Mouse (Mus musculus) cerebellum, postnatal 14 days (tissue): ENCODE data around the gene Gm49486.
"Not testable (repeated sequence)": the region's sequence is repeated elsewhere in the genome, so short reads cannot be mapped to it uniquely, and the experiment has no call there.

ENCODE experiments used
- DNase-seq, 2 experiments: peaks; one replicate each; pipeline ENCODE4 v3.0.0; 2021; ENCODE audit warnings: mixed read lengths in 2 of 2

Gene Gm49486

DNA sequence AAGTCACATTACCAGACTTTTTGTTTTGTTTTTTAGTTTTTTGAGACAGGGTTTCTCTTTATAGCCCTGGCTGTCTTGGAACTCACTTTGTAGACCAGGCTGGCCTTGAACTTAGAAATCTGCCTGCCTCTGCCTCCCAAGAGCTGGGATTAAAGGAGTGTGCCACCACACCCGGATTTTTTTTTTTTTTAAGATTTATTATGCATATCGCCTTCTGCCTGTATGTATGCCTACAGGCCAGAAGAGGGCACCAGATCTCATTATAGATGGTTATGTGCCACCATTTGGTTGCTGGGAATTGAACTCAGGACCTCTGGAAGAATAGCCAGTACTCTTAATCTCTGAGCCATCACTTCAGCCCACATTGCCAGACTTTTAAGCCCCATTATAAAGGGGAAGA, 3.4 kb upstream of the Gm49486 start:
- DNase-seq = not testable (repeated sequence)

DNA sequence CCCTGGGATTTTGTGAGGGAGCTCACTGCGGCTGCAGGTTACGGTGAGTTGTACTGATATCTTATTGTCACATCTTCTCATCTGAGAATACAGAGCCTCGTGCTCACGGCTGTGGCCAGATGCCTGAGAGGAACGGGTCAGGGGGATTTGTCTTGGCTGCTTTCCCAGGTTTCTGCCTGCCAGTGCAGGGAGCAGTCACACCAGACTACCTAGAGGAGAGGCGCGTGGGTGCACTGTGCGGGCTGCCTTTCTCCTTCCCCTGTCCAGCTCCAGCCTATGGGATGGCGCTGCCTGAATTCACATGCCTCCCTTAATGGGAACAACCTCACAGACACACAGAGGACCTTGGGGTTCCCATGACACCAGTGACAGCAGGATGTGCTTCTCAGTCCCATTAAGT, 6.1 kb downstream of the Gm49486 start:
- no peak for DNase-seq

DNA sequence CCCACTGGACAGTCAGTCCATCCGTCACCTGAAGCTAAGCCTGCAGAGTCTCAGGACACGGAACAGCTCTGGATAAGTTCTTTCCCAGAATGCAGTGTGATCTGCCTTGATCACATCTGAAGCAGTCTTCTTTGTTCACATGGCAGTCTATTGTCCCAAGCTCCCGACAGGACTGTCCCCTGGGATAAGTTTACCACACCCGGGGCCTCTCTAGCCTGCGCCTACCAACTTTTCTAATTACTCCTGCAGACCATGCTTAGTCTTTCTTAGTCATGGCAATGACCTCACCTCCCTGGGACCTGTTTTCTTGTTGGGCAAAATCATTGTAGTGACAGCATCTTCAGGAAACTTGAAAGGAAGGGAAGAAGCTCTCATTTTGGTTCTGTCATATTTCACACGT, 8.8 kb downstream of the Gm49486 start:
- no peak for DNase-seq

DNA sequence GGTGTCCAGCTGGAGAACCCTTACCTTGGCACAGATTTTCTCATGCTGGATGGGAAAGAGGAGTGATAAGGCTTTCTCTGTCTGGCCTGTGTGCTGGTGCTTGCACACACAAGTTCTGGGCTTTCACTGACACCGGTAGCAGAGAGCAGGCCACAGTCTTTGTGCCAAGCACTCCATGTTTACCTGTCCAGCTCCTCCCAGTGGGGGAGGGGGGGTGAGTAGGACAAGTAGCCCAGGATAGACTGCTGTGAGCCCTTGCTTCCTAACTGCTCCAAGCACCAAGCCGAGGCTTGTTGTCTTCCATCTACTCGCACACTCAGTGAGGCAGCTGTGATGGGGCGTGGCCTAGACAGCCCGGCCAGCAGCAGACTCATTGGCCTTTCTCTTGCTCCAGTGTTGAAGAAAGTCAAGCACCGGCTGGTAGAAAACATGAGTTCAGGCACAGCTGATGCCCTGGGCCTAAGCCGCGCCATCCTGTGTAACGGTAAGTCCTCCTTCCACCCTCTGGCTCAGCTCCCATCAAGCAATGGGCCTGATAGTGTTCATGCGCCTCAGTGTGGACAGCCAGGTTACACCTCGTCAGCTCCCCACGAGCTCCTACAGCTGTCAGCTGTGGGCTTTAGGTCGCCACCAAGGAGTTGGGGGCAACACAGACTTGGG, 13.5 kb downstream of the Gm49486 start:
- DNase-seq = no peak

DNA sequence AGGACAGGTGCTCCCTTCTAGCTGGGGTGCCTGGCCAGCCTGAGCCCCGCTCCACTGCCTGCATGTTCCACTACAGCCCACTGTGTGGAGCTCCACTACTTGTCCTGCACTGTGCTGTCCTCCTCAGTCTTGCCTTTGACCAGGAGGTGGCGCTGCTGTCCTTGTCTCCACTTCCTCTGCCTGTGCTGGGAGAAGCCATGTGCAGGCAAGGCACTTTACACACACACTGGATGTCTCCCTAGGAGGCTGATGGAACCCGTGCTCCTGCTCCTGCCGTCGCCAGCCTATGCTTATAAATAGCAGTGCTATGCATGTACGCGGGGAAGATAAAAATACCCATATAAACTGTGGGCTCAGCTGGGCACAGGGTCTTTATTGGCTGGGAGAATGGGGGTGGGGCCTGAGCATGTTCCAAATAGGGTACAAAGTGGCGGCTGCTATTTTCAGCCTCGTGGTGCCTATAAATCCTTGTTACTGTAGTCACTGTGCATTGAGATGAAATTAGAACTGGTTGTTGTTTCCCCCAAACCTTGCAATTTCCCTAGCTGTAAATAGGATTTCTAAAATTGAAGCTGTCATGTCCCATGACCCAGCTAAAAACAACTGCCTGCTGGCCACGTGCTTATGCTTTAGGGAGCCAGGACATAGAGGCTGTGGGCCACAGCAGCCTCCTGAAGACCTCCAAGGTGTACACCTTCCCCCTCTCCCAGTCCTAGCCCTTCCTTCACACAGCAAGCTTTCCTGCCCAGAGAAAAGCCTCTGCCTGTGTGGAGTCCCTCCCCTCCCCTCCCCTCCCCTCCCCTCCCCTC, 14.2 kb downstream of the Gm49486 start:
- DNase-seq = peak; percentile 97 to 98

DNA sequence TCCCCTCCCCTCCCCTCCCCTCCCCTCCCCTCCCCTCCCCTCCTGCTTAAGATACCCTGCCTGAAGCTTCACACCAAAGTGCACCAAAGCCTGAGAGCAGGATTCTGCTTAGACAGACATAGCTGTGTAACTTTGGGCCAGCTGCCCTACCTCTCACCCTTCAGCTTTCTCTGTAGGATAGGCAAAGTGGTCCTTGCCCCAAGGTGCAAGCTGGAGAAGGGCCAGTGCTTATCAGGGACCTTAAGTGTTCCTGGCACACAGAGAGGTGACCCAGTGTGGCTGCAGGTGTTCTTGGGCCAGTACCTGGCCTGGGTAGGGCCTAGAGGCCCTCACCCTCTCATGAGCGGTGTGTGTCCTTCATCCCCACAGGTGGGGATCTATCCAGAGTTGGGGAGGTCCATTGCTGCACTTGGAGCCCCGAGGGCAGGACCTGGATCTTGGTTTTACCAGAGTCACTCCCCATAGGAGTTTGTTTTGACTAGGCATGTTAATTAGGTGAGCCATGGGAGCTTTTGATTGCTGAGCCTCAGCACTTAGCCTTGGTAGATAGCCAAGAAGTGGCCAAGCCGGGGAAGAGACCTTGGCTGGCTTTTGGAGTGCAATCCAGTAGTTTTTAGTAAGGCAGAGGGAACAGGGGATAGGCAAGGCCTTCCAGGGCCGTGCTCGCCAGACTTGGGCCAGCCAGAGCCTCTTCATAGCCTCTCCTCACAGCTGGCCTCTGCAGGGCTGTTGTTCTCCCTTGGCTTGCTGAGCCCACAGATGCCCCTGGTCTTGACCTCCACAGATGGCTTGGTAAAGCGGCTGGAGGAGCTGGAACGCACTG, 15.1 kb downstream of the Gm49486 start:
- DNase-seq = no peak

DNA sequence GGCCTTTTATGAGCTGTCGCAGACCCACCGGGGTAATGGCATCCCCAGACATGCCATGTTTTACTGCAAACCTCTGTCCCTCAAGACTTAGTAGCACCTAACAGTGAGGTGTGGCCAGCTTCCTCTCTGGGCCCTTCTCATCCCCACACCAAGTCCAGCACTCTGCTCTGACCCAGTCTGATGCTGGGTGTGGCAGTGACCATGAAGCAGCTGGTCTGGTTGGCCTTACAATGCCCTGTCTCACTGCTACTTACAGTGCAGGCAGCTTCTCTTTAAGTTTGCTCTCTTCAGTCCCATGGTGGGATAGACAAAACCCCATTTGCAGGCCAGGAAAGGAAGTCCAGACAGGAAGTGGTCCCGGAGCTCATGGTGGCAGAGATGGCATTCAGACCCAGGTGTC, 16.1 kb downstream of the Gm49486 start:
- DNase-seq = no peak

DNA sequence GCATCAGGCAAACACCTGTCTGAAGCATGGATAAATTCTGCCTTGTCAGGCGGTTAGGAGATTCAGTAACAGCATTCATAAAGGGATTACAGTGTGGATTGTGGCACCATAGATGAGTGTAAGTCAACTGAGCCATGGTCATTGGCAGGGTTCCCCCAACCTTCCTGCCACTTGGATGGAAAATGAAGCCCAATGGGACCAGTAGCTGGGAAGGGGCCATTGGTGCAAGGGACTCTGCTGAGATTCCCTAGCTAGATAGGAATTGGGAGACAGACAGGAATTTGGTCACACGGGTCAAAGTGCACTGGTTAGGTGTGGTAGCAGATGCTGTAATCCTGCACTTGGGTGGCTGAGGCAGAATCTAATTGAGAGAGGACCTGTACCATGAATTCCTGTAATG, 21.0 kb downstream of the Gm49486 start:
- DNase-seq = no peak

DNA sequence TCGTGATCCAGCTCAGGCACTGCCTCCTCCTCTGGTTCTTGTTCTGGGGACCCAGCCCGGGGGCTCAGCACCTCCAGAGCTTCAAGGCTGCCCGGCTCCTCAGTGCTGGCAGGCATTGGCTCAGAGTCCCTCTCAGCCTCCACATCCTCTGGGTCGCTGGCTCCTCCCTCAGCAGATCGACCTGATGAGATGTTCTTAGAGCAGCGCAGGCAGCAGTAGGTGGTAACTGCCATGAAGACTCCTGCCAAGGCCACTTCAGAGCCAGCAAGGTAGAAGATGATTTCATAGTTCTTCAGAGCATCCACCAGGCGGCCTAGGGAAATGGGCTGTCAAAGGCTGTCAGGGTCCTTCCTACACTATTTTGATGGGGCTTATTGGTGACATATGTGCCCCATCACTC, 22.0 kb downstream of the Gm49486 start:
- DNase-seq = peak in 1 of 2 experiments; percentile 42

DNA sequence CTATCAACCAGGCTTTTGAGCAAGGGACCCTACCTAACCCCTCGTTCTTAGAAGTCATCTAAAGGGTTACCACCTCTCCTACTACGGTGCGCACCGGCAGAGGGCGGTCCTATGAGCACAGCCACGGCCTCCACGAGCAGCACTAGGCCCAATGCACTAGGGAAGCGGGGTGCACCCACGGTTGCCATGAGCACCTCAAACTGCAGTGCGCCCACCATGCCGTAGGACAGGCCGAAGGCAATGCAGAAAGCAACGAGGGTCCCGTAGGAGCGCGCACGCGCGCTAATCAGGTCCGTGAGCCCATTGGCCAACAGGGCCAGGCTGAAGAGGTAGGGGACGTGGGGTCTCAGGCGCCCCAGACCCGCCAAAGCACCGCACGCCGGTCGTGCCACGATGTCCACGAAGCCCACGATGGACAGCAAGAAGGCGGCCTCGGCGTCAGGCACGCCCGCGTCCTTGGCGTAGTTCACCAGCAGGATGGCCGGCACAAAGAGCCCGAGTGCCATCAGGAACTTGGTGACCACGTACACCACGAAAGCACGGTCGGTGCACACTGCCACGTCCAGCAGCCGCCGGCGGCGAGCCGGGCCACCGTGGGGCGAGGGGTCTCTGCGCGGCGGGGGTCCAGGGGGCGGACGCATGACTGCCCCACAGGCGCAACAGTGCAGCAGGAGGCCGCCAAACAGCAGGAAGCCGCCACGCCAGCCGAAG, 22.7 kb downstream of the Gm49486 start:
- DNase-seq = peak; percentile 47 to 52

DNA sequence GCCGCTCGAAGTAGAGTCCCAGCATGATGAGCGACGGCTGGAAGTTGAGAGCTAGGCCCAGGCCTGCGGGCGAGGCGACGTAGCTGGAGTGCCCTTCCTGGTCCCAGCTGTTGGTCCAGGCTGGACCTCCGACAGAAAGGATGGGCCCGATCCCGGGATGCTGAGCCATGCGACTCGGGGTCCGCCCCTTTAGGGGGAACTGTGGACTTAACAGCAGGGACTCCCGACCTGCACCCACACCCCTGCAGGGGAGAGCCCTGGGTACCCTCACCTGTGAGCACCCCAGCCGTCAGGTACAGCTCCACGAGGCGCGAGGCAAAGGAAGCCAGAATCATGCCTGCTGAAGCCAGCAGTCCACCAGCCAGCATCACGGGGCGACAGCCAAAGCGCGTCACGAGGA, 23.4 kb downstream of the Gm49486 start:
- DNase-seq = no peak

DNA sequence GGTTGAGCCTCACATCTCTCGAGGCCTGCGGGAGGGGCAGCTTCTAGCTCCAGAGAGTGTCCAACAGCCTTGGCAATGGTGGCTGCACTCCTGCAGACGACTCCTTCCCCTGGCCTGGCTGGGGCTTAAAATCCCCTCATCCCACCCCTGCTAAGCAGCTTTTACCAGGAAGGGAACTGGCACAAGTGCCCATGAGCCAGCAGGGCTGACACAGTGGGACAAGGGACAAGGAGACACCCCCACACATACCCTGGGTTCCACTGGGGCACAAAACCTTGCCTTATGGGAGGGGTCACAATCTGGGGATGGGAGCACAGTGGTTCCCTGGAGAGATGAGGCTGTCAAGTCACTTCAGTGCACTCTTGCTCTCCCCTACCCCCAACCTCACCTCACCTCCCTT, 25.5 kb downstream of the Gm49486 start, which contains the start of gene Slc16a8:
Slc16a8 (minus strand) TSS at position 101 of the 400 bp plus-strand sequence.
- no peak for DNase-seq

DNA sequence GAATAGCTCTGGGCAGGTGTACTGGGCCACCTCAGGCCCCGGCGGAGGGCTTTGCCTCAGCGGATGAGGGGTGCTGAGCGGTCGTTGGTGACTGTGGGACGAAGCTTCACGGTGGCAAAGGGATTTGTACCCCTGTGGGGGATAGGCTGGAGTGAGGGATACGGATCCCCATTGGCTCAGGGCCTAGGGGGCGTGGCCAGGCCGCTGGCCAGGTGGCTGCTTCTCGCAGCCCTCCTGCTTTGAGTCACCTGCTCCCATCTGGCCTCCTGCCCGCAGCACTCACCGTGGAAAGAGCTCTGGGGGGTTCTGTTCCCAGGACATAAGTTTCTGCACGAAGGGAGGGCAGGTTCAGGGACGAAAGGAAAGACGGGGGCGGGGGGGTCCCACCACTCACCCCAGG, 29.3 kb downstream of the Gm49486 start:
- peak in 1 of 2 experiments; percentile 53 for DNase-seq

DNA sequence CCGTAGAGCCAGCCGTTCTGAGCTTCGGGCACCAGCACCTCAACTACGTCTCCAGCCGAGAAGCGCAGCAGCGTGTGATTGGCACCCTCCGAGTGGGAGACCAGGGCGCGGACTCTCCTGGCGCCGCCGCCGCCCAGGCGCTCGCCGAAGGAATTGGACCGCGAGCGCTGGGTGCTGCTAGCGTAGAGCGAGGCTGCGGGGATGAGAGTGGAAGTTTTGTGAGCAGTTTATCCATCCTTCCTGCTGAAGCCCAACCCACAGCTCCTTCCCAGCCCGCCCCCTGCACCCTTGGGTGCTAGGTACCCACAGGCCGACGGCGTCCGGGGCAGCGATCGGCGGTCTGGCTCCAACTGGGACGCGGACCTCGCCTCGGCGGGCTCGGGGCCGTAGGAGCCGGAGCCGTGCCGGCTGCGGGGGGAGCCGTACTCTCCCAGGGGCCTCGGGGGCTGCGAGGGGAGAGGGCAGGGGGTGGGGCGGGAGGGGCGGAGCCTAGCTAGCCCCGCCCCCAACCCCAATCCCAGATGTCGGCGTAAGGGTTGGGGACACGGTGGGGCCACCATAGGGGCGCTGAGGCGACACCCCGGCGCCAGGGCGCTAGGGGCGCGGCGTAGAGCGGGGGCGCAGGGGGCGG, 32.0 kb downstream of the Gm49486 start:
- no peak for DNase-seq

DNA sequence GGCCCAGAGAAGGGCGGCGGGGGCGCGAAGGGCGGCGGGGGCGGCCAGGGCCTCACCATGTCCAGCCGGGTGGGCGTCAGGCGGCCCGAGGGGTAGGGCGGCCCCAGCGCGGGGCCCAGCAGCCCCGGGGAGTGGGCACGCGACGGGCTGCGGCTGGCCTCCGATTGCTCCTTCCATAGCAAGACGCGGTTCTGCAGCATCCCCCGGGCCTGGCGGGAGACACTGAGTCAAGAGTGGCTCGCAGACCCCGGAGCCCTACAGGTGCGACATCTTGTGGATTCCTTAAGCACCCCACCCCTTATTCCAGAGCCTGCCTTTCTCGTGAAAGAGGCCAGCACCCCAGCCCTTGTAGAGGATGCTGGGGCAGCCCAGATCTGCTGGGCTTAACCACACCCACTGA, 32.6 kb downstream of the Gm49486 start:
- DNase-seq = no peak

DNA sequence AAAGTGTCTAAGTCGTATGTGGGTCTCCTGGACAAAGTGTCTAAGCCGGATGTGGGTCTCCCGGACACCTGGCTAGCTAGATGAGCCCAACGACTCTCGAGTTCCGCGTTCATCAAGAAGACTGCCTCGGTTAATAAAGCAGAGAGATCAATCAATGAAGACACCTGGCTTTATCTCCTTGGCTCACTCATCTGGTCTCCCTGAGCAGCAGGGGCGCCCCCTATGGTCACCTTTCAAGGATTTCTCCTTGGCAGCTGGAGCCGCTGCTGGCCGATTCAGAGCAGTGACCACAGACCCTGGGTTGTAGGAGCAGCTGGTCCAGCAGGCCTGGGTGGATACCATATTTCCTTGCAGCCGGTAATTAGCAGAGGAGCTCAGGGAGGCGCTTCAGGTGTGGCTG, 33.2 kb downstream of the Gm49486 start:
- no peak for DNase-seq

DNA sequence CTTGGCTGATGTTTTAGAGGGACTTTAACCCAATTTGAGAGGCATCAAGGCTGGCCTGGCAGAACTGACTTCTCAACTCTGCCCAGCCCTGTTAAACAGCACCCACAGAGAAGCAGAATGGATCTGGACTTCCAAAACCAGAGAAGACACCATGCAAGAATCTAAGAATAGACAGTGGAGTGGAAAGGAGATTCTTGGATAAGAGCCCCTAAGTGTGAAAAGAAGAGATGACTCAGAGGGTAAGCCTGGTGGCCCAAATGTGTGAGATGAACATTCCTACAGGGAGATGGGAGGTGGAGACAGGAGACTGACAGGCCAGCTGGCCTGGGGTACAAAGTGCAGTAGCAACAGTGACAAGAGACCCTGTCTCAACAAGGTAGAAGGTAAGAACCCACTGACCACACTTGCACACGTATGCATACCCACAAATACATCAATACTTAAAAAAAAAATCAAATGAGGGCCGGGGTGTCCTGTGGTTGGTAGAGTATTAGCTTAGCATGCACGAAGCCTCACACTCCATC, 33.7 kb downstream of the Gm49486 start:
- no peak for DNase-seq

DNA sequence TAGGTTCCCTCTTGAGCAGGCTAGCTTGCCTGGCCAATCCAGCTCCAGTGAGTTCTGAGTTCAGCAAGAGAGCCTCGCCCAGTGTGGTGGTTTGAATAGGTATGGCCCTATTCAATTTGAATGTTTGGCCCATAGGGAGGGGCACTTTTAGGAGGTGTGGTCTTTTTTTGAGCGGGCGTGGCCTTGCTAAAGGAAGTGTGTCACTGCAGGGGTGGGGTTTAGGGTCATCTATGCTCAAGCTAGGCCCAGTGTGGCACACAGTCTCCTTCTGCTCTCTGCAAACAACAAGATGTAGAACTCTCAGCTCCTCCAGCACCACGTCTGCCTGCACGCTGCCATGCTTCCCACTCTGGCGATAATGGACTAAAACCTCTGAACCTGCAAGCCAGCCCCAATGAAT, 34.5 kb downstream of the Gm49486 start:
- no peak for DNase-seq

DNA sequence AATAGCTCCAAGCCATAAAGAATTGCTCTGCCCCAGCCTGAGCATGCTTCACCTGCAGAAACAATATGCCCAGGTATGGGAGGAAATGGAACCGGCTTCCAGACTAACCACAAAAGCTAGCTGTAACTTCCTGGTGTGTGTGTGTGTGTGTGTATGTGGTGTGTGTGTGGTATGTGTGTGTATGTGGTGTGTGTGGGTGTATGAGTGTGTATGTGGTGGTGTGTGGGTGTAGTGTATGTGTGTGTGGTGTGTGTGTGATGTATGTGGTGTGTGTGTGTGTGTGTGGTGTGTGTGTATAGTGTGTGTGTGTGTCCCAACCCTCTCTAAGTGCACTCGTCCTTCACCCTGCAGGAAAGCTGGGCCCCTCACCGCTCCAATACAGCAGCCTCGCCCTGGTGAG, 36.2 kb downstream of the Gm49486 start:
- no peak for DNase-seq

DNA sequence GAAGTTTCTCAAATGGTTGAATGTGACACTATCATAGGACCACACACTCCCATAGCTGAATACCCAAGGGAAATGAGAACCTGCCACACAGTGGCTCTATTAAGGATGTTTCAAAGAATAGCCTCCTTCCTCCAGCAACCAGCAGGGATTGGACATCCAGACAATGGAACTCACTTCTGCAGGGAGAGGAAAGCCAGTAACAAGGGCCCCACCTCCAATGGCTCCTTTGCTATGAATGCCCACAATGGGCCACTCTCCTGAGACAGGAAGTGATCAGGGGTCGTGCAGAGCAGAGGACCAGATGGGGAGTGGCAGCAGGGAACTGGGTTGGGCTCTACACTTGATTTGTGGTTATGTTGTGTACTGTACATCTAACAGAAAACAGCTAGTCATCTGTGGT, 39.3 kb downstream of the Gm49486 start:
- no peak for DNase-seq

DNA sequence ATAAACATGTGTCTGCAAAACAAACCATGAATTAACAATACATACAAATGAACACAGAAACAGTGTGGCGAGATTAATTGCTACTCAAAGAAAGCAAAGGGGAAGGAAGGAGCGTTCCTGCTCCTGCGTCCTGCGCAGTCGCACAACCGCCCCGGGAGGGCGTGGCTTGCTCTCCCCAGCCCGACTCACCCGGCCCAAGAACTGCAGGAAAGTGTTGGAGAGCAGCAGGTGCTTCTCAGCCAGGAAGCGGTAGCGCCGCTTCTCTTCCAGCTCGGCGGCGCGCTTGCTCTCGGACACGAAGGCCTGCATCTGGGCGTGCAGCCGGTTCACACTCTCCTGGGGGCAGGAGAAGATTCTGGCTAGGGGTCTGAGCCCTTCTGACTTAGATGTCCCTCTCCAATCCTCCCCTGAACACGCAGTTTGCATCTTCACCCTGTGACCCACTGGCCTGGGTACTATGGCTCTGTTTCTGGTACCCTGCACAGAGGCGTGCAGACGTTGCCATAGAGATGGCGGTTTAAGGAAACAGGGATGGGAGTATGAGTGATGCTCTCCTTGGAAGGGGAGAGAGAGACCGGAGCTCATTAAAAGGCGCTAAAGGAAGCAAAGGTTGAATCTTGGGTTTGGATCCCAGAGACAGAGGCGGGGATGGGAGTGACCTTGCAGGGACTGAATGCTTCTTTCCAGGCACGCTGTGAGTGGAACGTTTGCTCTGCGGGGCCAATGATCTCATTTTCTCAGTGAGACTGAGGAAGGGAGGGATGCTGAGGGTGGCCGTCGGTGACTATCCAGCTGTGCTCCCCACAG, 41.3 kb downstream of the Gm49486 start:
- DNase-seq = peak; percentile 58 to 61
